Mouse (Mus musculus) lung, postnatal 0 days (tissue): ENCODE measurements at regions not wholly inside any gene's neighbourhood (a gene's known extent, or its start where the extent isn't known, plus 50 kb on each side); places are given as distances from the start of the nearest gene placed in this dataset.

Source experiments
- CTCF ChIP-seq: IDR thresholded peaks from 2 replicates; pipeline ENCODE4 v1.5.1; 2016; ENCODE audit warnings: antibody characterized with exemption, mild to moderate bottlenecking
- EP300 ChIP-seq: IDR thresholded peaks from 2 replicates; pipeline ENCODE4 v1.6.1; 2016; ENCODE audit warnings: antibody characterized with exemption, mild to moderate bottlenecking, control low read depth

GRCm38 (mm10) chr11:39954426-39954825 lies 740.6 kb downstream of the Mat2b start:
- no peak for TF ChIP-seq CTCF
- no peak for TF ChIP-seq EP300
